Mouse (Mus musculus) mouse trophoblast stem cell (cell line): ENCODE results near the gene Klre1.

Experiments used
- in situ Hi-C, 2 experiments: fragments of 300-500 bp; cut with MseI, MboI; formaldehyde crosslinking; loops; 2 replicates in 1 of 2; 3 replicates in 1 of 2; pipeline ENCODE4 v1.15.1; 2025

The Klre1 gene

GRCm38 (mm10) chr6:129577605-129578004, at the start of gene Klre1:
Gene Klre1, plus strand, starts transcription at chr6:129577905.
- in situ Hi-C loops = no loop called here

- in situ Hi-C loops = loop anchor here in 1 of 2 experiments (25.0 kb wide), 1 partner anchor 692 kb away; the partner anchor contains the start of genes Gm44511 and Klrb1b
Observed at GRCm38 (mm10) chr6:129529605-129530004, 48.1 kb upstream of the Klre1 start.

- in situ Hi-C loops = loop anchor here in 1 of 2 experiments (25.0 kb wide), 1 partner anchor 693 kb away; the partner anchor contains the start of genes Gm44511 and Klrb1b
Observed at GRCm38 (mm10) chr6:129530261-129530660, 47.4 kb upstream of the Klre1 start.

DNA sequence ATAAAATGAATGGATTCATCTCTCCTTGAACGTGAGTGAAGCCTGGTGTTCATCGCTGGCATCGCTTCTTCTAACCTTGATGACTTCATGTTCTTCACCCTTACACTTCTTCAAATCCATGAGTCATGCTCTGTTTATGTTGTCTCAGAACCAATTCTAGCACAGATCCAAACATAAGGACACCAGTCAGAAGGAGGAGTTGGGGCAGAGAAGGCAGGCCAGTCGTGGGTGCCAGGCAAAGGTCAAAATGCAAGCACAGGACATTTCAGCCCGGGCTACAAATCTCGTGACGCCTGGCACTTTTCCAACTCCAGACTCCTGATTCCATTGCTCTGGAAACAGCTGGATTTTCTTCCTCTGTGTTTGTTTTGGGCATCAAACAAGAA, 45.2 kb upstream of the Klre1 start:
- in situ Hi-C loops = loop anchor here in 1 of 2 experiments (25.0 kb wide), 1 partner anchor 695 kb away; the partner anchor contains the start of genes Gm44511 and Klrb1b

GRCm38 (mm10) chr6:129532942-129533860, 44.5 kb upstream of the Klre1 start, which contains the start of gene Gabarapl1:
Gene Gabarapl1, plus strand, starts transcription at chr6:129533160.
- in situ Hi-C loops = loop anchor here in 1 of 2 experiments (25.0 kb wide), 1 partner anchor 696 kb away; the partner anchor contains the start of genes Gm44511 and Klrb1b

DNA sequence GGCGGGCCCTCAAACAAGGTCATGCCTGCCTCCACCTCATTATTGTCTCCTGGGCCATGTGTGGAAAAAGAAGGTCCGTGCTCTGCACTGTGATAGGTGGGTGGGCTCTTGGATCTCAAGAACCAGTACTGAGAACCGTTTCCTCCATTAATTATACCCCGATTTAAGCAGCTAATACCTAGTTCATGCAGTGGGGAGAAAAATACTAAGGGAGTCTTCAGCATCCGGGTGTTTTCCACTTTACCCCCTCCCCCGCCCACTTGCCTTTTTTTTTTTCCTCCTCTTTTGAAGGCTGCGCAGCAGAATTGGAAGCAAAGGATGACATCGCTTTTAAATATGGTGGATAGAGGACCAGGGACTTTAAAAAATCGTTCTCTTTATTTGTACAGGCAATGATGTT, 43.6 kb upstream of the Klre1 start:
- in situ Hi-C loops = loop anchor here in 1 of 2 experiments (25.0 kb wide), 1 partner anchor 697 kb away; the partner anchor contains the start of genes Gm44511 and Klrb1b

GRCm38 (mm10) chr6:129534627-129535190, 43.0 kb upstream of the Klre1 start:
- in situ Hi-C loops = loop anchor here in 1 of 2 experiments (25.0 kb wide), 1 partner anchor 697 kb away; the partner anchor contains the start of genes Gm44511 and Klrb1b

DNA sequence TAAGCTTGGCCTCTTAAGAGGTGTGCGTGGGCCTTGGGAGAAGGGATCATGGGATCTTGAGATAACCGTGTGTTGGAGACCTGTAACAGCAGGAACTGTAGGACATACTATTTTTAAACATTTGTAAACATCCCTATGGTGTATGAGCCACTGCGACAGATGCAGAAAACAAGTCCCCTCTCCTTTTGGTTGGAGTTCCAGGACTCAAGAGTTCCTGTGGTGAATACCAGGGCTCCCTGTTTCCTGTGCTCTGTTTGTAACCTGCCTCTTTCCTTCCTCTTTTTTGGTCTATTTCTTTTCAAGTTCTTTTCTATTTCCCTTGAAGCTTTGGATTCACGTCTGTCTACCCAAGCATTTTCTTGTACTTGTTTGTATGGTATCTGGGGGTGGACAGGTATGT, 42.0 kb upstream of the Klre1 start:
- in situ Hi-C loops = loop anchor here in 1 of 2 experiments (25.0 kb wide), 1 partner anchor 698 kb away; the partner anchor contains the start of genes Gm44511 and Klrb1b

GRCm38 (mm10) chr6:129538555-129538954, 39.1 kb upstream of the Klre1 start:
- in situ Hi-C loops = loop anchor here in 1 of 2 experiments (25.0 kb wide), 1 partner anchor 701 kb away; the partner anchor contains the start of genes Gm44511 and Klrb1b

GRCm38 (mm10) chr6:129541931-129542330, 35.8 kb upstream of the Klre1 start:
- in situ Hi-C loops = loop anchor here in 1 of 2 experiments (25.0 kb wide), 1 partner anchor 705 kb away; the partner anchor contains the start of genes Gm44511 and Klrb1b

DNA sequence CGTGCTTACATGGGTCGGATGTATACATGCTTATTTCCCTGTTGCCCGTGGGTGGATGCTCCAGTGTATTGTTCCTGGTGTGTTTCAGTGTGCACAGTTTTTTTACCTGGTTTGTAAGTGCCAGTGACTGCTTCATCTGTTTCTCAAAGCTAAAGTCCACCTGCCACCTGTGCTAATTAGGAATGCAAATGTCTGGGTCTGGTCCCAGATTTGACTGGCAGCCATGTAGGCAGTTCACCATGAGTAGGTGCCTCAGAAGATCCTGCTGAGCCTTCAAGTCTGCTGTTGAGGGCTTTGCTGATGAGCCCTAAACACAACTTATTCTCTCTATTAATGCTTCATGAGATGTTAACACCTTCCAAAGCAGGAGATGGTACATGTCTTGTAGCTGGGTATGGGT, 35.2 kb upstream of the Klre1 start:
- in situ Hi-C loops = loop anchor here in 1 of 2 experiments (25.0 kb wide), 1 partner anchor 705 kb away; the partner anchor contains the start of genes Gm44511 and Klrb1b

DNA sequence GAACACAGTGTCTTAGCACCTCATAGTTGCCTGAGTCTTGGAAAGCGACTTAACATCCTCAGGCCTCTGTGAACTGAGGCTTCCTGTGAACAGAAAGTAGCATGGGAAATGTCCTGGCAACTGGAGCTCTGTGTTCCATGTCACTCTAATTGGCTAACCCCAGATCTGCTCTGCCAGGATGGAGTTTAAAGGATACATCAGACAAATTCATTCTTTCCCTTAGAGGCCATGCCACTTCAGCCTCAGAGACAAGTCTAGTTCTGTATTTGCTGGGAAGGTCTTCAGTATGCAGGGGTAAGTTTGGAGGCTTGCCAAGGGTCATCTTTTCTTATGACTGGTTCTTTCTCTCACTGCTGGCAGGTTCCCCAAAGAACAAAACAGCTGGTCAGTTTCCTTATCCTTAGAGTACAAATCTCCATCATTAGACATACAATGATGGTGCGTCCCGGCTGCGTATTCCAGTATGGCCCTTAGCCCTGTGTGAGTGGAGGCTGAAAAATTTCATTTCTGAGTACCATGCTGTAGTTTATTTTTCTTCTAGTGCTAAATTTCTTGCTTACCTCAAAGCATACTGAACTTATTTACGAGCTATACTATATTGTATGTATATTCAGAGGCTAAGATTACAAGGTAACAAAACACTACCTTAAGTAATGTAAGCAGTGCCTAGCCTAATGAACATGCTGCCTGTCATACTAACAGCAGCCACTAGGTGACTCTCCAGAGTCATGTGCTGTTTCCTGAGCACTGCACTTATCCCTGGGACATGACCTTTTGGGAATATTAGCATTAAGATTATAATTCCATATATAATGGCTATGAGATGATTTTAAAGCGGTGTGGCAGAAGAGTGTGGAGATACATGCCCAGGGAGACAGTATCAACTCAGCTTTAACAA, 33.7 kb upstream of the Klre1 start:
- in situ Hi-C loops = loop anchor here in 1 of 2 experiments (25.0 kb wide), 1 partner anchor 707 kb away; the partner anchor contains the start of genes Gm44511 and Klrb1b

GRCm38 (mm10) chr6:129547277-129547676, 30.4 kb upstream of the Klre1 start:
- in situ Hi-C loops = loop anchor here in 1 of 2 experiments (25.0 kb wide), 1 partner anchor 710 kb away; the partner anchor contains the start of genes Gm44511 and Klrb1b

DNA sequence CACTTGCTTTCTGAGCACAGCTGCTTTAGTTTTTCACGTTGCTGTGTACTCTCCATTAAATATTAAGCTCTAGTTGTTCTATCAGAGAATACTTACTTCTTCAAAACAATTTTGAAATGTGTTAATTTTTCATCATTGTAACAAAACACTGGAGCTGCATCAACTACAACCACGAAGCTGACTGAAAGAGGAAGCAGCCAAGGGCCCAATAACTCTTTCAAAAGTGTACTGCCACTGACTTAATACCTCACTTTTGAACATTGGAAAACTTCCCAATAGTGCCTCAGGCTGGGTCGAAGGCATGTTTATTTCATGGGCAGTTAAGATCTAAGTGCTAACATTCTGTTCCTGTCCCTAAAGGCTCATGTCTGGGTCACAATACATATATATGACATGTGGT, 29.7 kb upstream of the Klre1 start:
- in situ Hi-C loops = loop anchor here in 1 of 2 experiments (25.0 kb wide), 1 partner anchor 711 kb away; the partner anchor contains the start of genes Gm44511 and Klrb1b

GRCm38 (mm10) chr6:129557298-129558023, 20.2 kb upstream of the Klre1 start:
- in situ Hi-C loops = no loop called here

DNA sequence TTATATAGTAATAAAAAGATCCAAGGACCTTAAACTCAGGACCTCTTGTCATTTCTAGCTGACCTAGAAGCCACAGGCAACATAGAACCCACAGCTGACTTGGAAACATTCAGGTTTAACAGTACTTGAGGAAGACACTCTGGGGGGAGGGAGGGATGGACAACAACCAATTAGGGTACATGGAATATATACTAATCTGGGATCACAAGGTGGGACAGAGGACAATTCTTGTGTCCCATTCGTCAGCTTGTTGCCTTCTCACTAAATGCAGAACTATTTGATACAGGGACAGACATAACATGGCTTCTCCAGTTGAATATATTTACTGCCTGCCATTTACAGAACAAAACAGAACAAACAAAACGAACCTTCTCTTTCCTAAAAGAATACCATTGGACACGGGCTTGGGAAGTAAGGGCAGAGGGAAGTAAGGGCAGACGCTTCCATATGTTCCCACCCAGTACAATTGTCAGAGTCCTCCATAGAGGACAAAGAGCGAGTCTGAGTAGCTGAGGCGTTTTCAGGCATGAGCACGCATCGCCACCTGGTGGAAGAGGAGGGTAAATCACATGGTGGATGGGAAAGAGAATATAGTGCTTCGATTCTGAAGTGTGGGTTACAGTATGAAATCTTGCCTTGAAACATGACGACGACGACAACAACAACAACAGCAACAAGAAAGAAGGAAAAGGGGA, 18.6 kb upstream of the Klre1 start:
- in situ Hi-C loops = no loop called here

DNA sequence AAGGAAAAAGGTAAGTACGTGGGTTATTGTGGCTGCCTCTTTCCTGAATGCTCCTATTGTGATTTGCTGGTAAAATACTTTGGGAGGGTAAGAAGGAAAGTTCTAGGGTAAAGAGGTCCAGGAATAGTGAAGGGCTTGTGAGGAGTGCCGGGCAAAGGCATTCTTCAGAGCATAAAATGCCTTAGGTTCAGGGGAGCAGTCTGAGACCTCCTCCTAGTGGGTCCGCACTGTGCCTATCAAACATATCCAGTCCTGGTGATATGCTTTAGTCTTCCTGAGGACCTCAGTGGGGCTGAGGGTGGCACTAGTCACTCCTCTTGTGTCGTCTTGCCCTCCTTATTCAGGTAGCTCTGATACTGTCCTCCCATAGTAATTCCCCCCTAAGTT, 18.1 kb upstream of the Klre1 start:
- in situ Hi-C loops = no loop called here

DNA sequence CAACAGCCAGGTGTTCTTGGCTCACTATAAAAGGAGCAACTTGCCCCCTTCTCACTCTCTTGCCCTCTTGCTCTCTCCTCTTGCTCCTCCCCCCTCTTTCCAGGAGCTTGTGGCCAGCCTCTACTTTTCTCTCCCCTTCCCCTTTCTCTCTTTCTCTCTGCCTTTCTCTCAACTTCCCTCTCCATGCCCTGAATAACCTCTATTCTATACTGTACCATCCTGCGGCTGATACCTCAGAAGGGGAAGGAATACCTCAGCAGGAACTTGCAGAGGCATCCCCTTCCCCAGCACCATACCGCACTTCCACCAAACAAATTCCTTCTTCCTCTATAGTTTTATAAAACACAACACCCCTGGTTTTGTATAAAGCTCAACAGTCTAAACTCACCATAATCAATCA, 12.4 kb upstream of the Klre1 start:
- in situ Hi-C loops = no loop called here

DNA sequence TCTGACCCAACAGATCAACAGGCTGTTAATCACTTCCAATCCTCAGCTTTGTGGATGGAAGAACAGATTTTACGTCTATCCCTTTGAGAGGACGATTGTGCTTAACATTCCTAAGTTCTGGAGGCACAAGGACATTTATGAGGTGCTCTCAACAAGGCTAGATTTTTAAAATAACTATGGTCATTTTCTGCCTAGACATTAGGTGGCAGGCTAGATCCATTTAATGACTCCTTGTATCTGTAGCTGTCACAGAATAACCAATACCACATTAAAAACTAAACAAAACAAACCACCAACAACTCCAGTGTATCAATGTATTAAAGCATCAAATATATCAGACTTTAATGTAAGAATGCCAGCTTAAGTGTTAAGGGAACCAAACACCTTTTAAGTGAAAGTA, 2.4 kb upstream of the Klre1 start:
- in situ Hi-C loops = no loop called here
